Mouse (Mus musculus) ZHBTc4 (cell line): ENCODE data around the gene Tssk2.

Experiments used
- DNase-seq: peaks from one replicate; pipeline ENCODE4 v3.0.0-alpha.2; 2011; ENCODE audit warnings: low read depth, low spot score

Tssk2 gene

GRCm38 (mm10) chr16:17898462-17898861 is at the start of gene Tssk2, which contains the start of gene Dgcr2:
Tssk2 (plus strand) TSS chr16:17898637.
Dgcr2 (minus strand) TSS chr16:17898562.
- no peak for DNase-seq

GRCm38 (mm10) chr16:17848928-17849327 is 49.5 kb upstream of the Tssk2 start:
- DNase-seq = peak; percentile 69

- DNase-seq = no peak
Measured at GRCm38 (mm10) chr16:17849486-17849885, 49.0 kb upstream of the Tssk2 start.

- no peak for DNase-seq
Measured at GRCm38 (mm10) chr16:17851331-17851730, 47.1 kb upstream of the Tssk2 start.

- DNase-seq = no peak
Measured at GRCm38 (mm10) chr16:17851860-17852259, 46.6 kb upstream of the Tssk2 start.

GRCm38 (mm10) chr16:17853263-17853662 is 45.2 kb upstream of the Tssk2 start:
- DNase-seq = no peak

GRCm38 (mm10) chr16:17857157-17857556 is 41.3 kb upstream of the Tssk2 start:
- no peak for DNase-seq

GRCm38 (mm10) chr16:17858592-17858991 is 39.8 kb upstream of the Tssk2 start:
- peak; percentile 50 for DNase-seq

- DNase-seq = no peak
Measured at GRCm38 (mm10) chr16:17865293-17865692, 33.1 kb upstream of the Tssk2 start.

GRCm38 (mm10) chr16:17865770-17866169 is 32.7 kb upstream of the Tssk2 start:
- DNase-seq = peak; percentile 79

GRCm38 (mm10) chr16:17871248-17871647 is 27.2 kb upstream of the Tssk2 start:
- no peak for DNase-seq

- DNase-seq = no peak
Measured at GRCm38 (mm10) chr16:17872995-17873394, 25.4 kb upstream of the Tssk2 start.

- DNase-seq = no peak
Measured at GRCm38 (mm10) chr16:17875174-17875573, 23.3 kb upstream of the Tssk2 start.

- DNase-seq = no peak
Measured at GRCm38 (mm10) chr16:17876096-17876495, 22.3 kb upstream of the Tssk2 start.

- DNase-seq = no peak
Measured at GRCm38 (mm10) chr16:17879571-17879970, 18.9 kb upstream of the Tssk2 start.

GRCm38 (mm10) chr16:17882196-17882595 is 16.2 kb upstream of the Tssk2 start:
- no peak for DNase-seq

- peak; percentile 54 for DNase-seq
Measured at GRCm38 (mm10) chr16:17884116-17884515, 14.3 kb upstream of the Tssk2 start.

- no peak for DNase-seq
Measured at GRCm38 (mm10) chr16:17889689-17890341, 8.6 kb upstream of the Tssk2 start.

- DNase-seq = peak; percentile 16
Measured at GRCm38 (mm10) chr16:17890342-17890727, 8.1 kb upstream of the Tssk2 start.

GRCm38 (mm10) chr16:17890917-17891566 is 7.4 kb upstream of the Tssk2 start:
- peak; percentile 53 for DNase-seq

- DNase-seq = peak; percentile 99
Measured at GRCm38 (mm10) chr16:17891567-17891959, 6.9 kb upstream of the Tssk2 start, which contains the start of gene Gm20518. Gm20518 (minus strand) TSS chr16:17891671.

GRCm38 (mm10) chr16:17892606-17893005 is 5.8 kb upstream of the Tssk2 start:
- DNase-seq = no peak

- DNase-seq = no peak
Measured at GRCm38 (mm10) chr16:17893923-17894322, 4.5 kb upstream of the Tssk2 start, which contains the start of gene Tssk1. Tssk1 (plus strand) TSS chr16:17894223.
